Mouse (Mus musculus): ENCODE measurements around the gene Cox6a2.
A peak's percentile ranks its signal among the peaks of the same experiment; 100 is the strongest.

Cox6a2 gene

GRCm38 (mm10) chr7:128206152-128206551, at the start of gene Cox6a2:
Gene Cox6a2, minus strand, starts transcription at chr7:128206387.
- DNase-seq (ENCODE audit: extremely low read depth, low read depth), result no peak

- no peak for DNase-seq (ENCODE audit: extremely low read depth, low read depth)
Observed at GRCm38 (mm10) chr7:128255757-128256156, 49.6 kb upstream of the Cox6a2 start.

GRCm38 (mm10) chr7:128254978-128255377, 48.8 kb upstream of the Cox6a2 start:
- no peak for DNase-seq (ENCODE audit: extremely low read depth, low read depth)

DNA sequence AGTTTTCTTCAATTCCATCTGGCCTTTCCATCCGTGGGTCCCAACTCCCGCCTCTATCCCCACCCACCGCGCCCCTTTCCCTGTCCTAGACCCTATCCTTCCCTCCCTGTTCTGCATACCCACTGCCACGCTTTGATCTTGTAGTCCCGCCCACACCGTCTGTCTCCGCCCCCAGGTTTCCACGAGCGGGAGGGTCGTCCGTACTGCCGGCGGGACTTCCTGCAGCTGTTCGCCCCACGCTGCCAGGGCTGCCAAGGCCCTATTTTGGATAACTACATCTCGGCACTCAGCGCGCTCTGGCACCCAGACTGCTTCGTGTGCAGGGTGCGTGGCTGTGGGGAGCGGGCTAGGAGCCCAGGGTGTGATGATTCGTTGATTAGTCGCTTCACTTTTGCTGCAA, 46.4 kb upstream of the Cox6a2 start:
- DNase-seq (ENCODE audit: extremely low read depth, low read depth), result no peak

DNA sequence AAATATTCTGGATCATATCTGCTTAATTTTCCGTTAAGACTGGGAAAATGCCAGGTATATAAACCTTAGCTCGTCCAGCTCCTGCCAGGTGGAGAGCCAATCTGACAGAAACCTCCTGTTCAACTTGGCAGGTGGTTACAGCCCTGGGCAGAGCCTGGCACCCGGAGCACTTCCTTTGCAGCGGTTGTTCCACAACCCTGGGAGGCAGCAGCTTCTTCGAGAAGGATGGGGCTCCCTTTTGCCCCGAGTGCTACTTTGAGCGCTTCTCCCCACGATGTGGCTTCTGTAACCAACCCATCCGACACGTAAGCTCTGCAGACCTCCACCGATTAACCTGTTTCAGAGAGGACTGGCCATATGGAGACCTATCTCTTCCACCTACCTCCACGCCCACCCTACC, 45.8 kb upstream of the Cox6a2 start:
- DNase-seq (ENCODE audit: extremely low read depth, low read depth), result no peak

DNA sequence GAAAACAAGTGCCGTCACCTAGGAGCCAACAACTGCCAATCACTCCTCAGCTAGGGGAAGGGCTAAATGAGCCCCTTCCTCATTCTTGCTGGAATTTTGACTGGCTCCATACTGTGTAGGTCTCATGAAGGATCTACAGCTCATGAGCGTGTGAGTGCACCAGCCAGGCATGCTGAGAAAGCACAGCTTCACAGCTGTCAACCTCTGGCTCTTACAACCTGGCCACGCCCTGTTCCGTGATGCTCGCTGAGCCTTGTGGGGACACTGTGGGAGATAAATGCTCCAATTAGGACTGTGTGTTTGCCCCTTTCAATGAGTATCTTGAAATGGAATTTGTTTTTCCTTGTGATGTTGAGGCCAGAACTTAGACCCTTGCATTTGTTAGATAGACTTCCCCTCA, 43.8 kb upstream of the Cox6a2 start:
- no peak for DNase-seq (ENCODE audit: extremely low read depth, low read depth)

GRCm38 (mm10) chr7:128248081-128249042, 42.2 kb upstream of the Cox6a2 start:
- DNase-seq (ENCODE audit: extremely low read depth, low read depth), result no peak

GRCm38 (mm10) chr7:128247443-128247842, 41.3 kb upstream of the Cox6a2 start:
- DNase-seq (ENCODE audit: extremely low read depth, low read depth), result peak; percentile 58

DNA sequence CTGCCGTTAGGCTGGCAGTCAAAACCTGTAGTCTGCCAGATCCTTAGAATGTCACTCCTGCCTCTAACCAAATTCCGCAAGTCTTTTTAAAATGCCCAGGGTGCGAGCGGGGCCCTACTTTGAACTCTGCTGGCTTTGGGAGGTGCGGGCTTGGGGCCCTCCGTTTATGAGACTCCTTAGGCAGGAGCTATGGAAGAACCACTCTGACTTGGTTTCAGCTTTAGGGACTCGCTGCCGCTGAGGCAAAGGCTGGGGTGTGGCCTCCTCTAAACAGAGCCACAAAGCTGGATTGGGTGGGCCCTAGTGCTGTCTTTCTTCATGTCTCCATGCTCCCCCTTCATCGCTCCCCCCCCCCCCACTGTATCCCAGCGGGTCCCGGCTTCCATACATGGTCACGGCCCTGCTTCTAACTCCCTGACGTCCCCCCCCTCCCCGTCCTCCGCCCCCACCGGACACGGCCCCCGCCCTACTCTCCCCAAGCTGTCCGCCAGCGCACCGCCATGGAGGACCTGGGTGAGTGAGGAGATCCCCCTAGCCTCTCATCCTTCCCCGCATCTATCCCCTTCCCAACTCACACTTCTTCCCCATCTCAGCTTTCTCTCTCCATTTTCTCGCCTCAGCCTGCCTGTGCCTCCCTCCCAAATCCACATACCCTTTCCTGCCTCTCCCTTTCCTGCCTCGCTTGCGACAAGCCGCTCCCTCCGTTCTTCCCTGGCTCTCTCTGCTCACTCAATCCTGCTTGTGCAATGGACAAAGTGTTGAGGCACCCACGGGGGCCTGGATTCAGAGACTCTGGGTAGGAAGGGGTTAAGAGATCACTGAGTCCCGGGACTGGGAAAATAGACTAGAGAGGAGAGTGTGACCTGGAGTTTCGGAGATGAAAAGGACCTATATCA, 40.6 kb upstream of the Cox6a2 start, which contains the start of gene Tgfb1i1:
TSS of gene Tgfb1i1 (plus strand) at position 317 of the 896 bp plus-strand sequence.
- no peak for DNase-seq (ENCODE audit: extremely low read depth, low read depth)

GRCm38 (mm10) chr7:128245547-128245946, 39.4 kb upstream of the Cox6a2 start:
- no peak for DNase-seq (ENCODE audit: extremely low read depth, low read depth)

DNA sequence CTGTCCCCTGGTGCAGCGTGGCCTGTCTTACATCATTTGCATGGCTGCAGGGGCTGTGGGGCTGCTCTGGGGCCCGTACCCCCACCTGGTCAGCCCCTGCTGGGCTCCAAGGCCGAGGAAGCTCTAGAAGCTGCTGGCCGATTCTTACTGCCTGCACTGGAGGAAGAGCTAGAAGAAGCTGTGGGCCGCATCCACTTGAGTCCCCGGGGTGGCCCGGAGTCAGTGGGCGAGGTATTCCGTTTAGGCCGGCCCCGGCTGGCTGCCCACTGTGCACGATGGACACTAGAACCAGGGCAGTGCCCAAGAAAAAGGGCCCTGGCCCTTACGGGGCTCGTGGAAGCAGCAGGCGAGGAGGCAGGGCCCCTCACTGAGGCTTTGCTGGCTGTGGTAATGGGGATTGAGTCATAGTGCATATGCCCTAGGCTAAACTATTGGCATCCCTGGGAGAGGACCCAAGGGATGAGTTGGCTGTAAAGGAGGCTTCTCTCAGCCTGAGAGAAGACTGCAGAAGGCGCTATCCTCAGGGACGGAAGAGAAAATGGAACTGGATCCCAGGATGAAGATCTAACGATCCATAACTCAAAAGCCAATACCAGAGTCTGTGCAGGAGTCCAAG, 38.3 kb upstream of the Cox6a2 start:
- DNase-seq (ENCODE audit: extremely low read depth, low read depth), result no peak

GRCm38 (mm10) chr7:128243921-128244320, 37.7 kb upstream of the Cox6a2 start:
- no peak for DNase-seq (ENCODE audit: extremely low read depth, low read depth)

DNA sequence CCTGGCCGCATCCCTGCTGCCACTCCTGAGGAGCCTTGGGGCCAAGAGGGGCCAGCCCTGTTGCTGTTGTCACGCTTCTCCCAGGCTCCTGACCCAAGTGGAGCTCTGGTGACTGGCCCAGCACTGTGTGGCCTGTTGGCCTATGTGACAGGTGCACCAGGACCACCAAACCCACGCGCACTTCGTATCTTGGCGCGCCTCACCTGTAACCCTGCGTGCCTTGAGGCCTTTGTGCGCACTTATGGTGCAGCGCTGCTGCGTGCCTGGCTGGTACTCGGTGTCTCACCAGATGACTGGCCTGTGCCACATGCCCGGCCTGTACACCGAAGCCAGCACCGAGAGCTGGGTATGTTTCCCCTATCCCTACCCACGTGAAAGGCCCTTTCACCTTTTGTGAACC, 36.1 kb upstream of the Cox6a2 start:
- no peak for DNase-seq (ENCODE audit: extremely low read depth, low read depth)

- DNase-seq (ENCODE audit: extremely low read depth, low read depth), result no peak
Observed at GRCm38 (mm10) chr7:128240131-128240784, 34.1 kb upstream of the Cox6a2 start.

- DNase-seq (ENCODE audit: extremely low read depth, low read depth), result peak; percentile 49
Observed at GRCm38 (mm10) chr7:128238991-128239390, 32.8 kb upstream of the Cox6a2 start.

DNA sequence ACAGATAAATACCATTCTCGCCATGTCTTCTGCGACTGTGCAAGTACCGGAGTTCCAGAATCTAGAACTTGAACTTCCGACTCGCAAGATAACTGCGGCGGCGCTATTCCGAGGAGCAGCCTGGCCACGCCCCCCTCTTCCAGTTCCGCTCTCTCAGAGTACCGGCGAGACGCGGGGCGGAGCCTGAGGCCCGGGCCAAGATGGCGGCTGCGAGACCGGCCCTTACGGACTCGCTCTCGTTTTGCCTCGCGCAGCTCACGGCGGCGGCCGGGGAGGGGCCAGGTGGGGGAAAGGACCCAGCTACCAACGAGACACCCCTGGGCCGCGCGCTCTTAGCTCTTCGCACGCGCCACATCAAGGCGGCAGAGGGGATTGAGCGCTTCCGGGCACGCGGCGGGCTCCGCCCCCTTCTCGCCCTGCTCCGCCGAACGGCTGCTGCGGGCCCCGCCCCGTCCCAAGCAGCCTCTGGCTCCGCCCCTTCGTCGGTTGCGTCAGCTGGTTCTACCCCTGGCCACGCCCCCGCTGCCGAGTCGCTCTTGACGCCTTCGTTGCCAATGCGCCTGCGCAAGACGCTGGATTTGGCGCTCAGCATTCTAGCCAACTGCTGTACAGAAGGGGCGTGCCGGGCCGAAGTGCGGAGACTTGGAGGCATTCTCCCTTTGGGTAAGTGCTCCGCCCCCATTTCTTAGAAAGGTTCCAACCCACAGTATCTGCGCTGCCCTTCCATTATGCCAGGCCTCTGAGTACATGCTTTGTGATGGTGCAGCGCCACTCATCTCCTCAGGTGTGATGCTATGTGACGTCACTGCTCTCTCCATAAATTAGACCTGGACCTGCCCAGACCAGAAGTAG, 32.0 kb upstream of the Cox6a2 start, which contains the start of gene 9130023H24Rik:
TSS of gene 9130023H24Rik (minus strand) at position 105 of the 852 bp plus-strand sequence.
- DNase-seq (ENCODE audit: extremely low read depth, low read depth), result peak; percentile 96

DNA sequence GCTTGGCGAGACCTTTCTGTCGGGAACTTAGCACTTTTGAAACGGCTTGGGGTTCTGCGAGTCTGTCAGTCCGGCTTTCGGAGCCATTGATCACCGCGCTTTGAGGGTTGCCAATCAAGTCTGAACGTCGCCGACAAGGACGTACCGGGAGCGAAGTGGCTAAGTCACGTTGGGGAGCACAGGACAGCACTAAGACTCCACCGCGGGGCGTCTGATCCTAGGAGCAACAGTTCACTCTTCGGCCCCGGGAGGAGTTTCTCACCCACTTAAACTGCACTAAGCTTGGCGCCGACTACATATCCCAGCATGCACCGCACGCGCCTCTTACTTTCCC, 31.4 kb upstream of the Cox6a2 start:
- no peak for DNase-seq (ENCODE audit: extremely low read depth, low read depth)

DNA sequence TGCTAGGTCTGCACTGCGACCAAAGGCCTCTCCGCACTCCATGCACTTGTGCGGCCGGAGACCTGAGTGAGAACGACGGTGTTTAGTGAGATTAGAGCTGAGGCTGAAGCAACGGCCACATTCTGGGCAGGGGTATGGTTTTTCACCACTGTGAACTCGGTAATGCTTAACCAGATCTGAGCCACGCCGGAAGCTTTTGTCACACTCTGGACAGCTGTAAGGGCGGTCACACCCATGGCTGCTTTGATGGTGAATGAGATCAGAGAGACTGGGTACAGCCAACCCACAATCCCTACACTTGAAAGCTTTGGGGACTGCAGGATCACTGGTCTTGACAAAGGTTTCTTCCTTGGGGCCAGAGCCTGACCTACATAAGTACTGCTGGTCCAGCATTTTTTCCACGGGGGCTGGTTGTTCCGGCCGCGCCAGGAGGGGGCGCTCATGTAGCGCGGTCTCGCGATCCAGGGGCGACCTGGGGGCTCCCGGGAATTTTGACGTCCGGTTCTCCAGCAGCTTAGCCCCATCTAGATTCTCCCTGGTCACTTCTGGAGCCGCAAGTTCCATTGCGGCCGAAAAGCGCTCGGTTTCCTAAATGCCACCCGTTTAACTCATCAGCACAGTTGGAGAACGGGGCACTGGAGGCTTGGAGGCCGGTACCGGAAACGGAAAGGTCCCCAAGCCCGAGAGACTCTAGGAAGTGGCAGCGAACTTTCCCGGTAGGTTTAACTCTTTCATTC, 30.8 kb upstream of the Cox6a2 start, which contains the start of gene Armc5:
TSS of gene Armc5 (plus strand) at position 487 of the 737 bp plus-strand sequence.
- peak; percentile 44 for DNase-seq (ENCODE audit: extremely low read depth, low read depth)

DNA sequence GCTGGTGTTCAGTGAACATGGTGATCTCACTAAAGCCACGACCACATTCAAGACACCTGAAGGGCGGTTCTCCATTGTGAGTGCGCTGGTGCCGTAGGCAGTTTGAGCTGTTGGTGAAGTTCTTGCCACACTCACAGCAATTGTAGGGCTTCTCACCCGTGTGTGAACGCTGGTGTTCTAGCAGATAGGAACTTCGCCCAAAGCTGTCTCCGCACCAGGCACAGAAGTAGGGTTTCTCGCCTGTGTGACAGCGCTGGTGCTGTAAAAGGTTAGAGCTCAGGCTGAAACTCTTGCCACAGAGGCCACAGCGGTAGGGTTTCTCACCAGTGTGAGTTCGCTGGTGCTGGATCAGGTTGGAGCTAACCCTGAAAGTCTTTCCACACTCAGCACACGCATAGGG, 30.2 kb upstream of the Cox6a2 start:
- DNase-seq (ENCODE audit: extremely low read depth, low read depth), result no peak

Measured in MEL-GATA-1-ER (cell line).